Mouse (Mus musculus) mouse embryonic stem cell (cell line): ENCODE measurements at regions not wholly inside any gene's neighbourhood (a gene's known extent, or its start where the extent isn't known, plus 50 kb on each side); places are given as distances from the start of the nearest gene placed in this dataset.
"Not testable (repeated sequence)": the region's sequence is repeated elsewhere in the genome, so short reads cannot be mapped to it uniquely, and the experiment has no call there.

ENCODE experiments used
- in situ Hi-C, 2 experiments: fragments of 300-500 bp; cut with MboI; formaldehyde crosslinking; loops; 1 replicate in 1 of 2; 3 replicates in 1 of 2; pipeline ENCODE4 v1.14.3; 2019 to 2020; ENCODE audit warnings: low sequenced_read_pairs in 2 of 2, low pct_unique_long_range_greater_than_20kb in 1 of 2, mixed read lengths in 1 of 2; ENCODE audit not compliant: unreplicated experiment in 1 of 2

DNA sequence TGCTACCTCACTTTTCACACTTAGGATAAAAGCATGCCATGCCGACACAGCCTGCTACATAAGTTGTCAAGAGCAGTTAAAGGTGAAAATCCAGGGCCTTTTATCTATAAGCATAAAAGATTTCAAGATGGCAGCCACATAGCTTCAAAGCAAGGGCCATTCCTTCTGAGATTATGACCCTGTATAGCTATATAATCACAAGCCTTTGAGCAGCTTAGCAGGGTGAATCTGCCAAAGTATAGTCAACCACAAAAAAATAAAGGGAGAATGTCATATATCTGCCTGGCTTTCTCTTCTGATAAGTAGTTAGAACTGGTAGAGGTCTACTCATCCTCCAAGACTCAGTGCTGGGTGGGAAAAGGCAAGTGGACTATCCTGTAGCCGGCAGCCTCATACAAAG lies 440.4 kb upstream of the Sphkap start:
- in situ Hi-C loops, result no loop called here

DNA sequence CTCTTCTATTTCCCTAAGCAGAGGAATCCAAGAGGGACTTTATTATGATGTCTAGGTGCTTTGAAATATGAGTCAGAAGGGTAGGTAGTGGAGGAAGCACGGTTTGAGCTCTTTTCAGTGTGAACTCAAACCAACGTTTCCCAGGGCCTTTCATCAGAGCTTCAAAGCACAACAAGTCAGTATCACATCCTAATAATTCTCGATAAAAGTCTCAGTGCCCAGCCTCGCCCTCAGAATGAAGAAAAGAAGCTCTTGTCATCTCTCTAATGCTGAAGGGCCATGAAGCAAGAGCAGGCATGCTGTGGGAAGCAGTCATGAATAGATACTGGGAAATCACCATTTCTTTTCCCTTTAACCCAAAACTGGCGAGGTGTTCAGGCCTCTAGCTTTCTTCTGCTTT lies 440.0 kb upstream of the Sphkap start:
- in situ Hi-C loops, result no loop called here

DNA sequence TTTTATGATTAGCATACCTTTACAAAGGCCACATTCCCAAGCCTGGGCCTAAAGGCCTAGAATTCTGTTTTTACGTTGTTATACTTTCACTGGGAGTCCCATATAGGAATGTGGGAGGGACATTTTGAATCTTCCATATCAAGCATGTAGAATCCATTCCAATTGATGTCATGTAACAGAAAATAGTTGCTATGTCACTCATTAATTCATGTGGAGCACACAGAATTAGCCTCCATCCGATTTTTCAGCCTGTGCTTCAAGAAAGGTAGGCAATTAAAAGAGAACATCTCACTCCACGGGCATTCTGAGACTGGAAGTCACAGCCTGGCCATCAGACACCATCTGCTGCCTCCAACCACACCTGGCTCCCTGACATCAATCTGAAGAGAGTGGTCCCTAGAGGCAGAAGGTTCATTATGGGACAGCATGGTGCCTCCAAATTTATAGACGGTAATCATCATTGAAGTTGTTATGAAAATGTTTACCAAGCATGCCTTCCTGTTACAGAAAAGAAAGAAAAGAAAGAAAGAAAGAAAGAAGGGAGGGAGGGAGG lies 436.9 kb upstream of the Sphkap start:
- in situ Hi-C loops, result no loop called here

DNA sequence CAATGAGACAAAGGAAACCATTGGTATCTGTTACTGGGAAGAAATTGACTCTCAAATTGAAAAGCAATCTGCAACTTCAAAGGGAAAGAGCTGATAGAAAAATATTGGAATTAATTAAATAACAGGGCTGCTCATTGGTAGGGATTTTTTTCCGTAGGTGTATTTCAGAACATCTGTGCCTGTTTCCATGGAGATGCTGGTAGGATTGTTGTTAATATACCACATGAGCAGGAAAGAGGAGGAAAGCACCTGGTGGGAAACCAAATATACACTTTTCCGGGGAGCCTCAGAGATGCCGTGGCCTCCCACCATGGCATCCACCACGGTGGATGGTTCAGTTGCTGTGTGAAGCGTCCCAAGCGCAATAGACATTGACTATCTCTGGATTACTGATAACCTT lies 428.0 kb upstream of the Sphkap start:
- in situ Hi-C loops, result no loop called here

DNA sequence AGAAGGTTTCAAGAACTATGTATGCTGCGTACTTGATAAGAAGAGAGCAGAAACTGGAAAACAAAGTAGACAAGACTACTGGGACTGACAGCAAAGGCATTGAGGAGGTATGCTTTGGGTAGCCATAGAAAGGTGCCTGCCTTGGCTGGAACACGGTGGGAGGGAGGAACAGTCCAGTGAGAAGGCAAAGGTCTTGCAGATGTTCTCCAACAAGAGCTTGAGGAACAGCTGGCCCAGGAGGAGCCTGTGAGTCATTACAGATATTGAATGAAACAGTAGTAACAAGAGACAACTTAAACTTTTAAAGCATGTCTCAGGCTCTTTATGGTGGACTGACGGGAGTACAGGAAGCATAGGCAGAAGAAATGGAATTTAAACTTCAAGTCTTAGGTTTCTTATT lies 424.9 kb upstream of the Sphkap start:
- in situ Hi-C loops, result no loop called here

DNA sequence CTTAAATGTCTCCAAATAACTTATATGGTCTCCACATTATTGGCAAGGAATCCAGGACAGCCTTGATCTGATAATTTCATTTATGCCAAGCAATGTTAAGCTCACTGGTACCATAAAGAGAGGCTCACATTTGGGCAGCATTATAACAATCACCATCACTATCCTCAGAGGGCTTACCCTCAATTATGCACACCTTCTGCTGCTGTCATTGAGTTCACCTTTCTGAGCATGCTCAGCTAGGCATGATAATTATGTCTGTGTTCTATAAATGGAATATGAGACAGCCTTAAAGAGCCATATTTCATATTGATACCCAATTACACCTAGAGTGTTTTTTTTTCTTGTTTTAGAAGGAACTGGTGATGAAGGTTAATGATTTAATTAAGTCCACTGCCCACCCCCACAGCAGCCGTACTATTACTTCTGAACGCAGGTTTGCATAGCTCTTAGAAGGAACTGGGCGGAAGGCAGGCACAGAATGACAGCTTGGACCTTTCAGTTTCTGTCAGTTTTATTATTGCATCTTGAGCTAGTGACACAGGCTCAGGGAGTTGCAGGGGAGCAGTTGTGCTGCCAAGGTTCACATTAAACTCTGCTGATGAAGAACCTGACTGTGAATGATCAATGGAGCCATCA lies 424.0 kb upstream of the Sphkap start:
- in situ Hi-C loops, result no loop called here

DNA sequence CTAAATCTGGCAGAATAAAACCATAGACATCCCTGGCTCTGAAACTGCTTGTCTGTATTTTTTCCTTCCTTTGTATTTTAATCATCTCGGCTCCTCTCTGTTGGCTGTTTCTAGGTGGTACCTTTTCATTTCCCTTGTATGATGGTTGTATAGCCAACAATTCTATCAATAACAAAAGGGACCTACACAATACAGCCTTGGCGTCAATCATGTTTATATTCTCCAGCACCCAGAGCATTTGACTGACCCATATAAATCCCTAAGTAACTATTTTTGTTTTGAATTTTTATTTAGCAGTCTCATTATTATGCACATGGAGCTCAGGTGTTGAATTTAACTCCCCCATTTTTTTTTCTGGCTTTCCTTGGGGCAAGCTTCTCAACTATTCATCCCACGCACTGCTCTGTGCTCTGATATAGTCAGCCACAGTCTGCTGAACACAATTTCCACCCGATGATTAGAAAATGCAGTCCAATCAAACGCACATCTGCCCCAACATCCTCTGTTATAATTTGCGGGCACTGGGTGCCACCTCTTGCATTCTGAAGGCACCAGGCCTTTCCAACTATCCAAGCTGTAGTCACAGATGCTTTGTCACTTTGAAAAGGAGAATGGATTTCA lies 422.1 kb upstream of the Sphkap start:
- in situ Hi-C loops, result no loop called here

DNA sequence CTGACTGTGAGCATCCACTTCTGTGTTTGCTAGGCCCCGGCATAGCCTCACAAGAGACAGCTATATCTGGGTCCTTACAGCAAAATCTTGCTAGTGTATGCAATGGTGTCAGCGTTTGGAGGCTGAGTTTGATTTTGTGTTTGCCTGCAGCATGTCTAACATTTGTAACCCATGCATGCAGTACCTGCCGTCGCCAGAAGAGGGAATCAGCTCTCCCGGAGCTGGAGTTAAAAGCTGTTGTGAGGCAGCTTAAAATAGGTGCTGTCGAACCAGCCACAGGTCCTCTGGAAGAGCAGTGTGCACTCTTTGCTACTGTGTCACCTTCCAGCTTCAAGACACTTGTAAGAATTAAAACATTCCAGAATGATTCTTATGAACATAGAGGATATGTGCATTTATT lies 403.2 kb upstream of the Sphkap start:
- in situ Hi-C loops, result not testable (repeated sequence)

DNA sequence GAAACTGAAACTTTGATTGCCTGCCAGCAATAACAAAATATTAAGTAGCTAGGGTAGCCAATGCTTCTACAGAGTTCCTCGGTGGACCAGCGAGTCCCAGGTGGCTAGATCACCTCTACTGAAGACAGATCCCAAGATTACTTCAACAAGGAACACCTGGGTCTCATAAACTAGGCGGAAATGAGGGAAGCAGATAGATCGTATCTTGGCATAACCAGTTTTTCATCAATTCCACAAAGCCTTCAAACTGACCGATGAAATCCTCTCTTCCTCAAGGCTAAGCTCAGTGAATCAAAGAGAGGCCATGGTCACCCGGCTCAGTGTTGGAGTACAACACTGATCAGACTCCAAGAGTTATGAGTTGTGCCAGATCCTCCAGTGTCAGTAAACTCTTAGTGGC lies 400.4 kb upstream of the Sphkap start:
- in situ Hi-C loops, result loop anchor here in 1 of 2 experiments (10.0 kb wide), 1 partner anchor 136 kb away; no protein-coding TSS in a partner anchor

DNA sequence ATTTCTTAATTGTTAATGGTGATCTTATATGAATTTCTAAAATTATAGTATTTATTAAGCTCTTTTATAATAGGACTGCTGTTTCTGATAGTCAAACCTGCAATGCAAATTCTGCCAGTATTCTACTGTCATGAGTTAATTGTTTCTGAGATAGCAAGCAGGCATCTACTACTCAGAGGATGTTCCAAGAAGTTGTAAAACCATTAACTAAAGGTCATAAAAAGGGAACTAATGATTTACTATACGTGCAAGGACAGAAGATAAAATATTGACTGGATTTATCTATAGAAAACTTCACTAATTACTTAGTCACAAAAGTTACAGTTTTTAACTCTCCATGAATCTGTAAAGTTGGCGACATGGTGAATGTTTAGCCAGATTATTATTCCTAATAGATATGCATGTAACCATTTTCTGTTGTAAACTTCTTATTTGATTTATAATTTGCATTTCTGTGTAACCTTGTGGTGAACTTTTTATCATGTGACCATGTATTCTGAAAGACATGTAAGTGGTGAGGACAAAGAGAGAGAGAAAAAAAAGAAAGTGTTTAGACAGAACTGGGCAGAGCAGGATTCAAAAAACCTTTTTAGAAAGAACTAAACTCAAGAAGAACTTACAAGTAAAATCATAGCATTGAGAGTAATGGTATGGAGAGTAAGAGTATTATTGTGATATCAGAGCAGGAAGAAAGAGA lies 395.5 kb upstream of the Sphkap start:
- in situ Hi-C loops, result loop anchor here in 1 of 2 experiments (10.0 kb wide), 1 partner anchor 141 kb away; no protein-coding TSS in a partner anchor

DNA sequence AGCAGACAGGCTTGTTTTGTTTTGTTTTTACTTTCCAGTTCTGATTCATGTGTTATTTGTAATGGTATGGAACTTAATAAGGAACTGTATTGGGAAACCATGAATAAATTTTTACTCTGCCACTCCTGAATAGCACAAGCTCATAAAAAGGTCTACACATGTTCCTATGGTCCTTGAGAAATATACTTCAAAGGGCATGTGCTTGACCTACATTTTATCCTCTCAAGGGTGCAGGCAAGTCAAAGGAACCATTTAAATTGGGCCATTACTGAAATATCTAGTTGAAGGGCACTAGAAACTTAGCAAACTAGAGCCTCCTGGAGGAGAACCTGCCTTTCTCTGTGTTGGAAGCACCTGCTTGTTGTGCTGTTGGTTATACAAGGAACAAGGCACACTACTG lies 393.8 kb upstream of the Sphkap start:
- in situ Hi-C loops, result loop anchor here in 1 of 2 experiments (10.0 kb wide), 1 partner anchor 143 kb away; no protein-coding TSS in a partner anchor

DNA sequence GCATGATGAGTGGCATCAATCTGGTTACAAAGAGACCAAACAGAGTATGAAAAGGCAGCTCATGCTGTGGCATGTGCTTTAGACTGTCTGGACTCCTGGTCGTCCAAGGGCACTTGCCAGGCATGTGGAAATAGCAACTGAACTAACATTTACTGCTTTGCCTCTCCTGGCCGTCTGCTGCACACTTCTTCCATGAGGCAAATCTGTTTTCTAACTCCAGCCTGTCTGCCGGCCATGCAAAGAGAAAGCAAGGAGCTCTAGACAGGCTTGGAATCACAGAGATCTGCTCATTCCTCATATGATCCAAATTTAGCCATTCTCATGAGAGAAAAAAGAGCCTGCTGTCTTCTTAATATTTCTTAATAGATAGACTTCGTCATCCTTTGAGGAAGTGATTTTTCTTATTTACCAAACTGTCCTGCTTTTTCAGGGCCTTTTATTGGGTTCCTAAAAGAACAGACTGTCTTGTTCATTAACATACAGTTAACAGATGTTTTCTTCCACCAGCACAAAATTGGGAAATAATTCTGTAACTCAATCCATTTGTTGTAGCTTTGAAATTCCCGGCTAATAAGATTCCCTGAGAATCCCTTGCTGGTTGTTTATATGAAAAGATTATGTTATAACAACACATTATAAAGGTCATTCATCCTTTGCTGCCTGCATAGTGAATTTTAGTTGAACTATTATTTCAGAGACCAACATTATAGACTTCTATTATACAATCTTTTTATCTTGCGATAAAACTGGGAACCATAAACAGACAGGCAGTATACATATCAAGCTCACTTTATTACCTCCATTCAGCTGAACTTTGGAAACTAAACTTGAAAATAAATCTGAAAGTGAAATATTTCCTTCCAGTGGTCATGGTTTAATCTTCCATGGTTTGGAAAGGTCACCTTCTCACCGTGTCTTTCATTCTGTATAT lies 389.2 kb upstream of the Sphkap start:
- in situ Hi-C loops, result no loop called here

DNA sequence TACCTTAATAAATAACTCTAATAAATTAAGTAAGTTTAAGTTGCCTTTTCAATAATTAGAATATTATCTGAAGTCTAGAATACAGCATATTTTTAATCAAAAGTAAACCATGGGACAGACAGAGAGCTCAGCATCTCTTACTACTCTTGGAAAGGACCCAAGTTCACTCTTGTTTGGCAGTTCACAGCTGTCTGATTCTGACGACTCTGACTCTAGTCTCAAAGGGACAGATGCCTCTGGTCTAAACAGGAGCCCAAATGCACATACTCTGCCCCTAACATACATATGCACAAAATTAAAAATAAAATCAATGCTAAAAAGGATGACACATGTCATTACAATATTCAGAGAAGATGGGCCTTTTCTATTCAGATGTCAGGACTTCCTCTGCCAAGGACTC lies 369.2 kb upstream of the Sphkap start:
- in situ Hi-C loops, result no loop called here

DNA sequence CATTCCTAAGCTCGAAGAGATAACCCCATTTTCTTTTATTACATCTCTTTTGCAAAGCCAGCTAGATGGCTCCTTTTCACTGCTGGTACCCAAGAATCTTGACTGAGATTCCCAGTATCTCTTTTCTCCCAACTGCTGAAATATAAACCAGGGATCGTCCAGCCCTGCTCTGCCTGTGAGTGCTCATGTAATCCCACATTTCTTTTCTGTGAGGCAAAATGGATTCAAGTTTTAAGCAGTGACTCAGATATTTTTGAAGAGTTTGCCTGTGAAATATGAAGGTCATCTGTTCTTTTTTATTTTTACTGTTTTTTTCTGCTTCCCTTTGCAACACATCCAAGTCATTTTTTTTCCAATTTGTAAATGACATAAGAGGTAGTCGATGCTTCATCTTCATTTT lies 363.2 kb upstream of the Sphkap start:
- in situ Hi-C loops, result no loop called here

DNA sequence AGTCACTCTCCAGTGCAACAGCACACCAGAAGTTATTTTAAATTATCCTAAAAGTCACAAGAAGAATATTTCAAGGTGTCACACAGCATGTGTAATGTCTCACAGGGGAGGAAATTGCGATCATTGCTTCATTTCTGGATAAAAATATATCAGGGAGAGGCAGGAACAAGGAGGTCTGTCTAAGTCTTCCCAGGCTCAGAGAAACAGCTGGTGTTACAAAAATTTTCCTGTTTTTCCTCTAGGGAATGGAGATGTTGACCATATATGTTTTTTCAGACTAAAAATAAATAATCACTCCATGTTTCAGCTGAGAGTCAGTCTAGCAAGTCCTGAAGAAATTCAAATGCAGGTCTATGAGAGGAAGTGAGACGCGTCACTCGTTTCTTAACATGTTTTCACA lies 353.5 kb upstream of the Sphkap start:
- in situ Hi-C loops, result no loop called here

DNA sequence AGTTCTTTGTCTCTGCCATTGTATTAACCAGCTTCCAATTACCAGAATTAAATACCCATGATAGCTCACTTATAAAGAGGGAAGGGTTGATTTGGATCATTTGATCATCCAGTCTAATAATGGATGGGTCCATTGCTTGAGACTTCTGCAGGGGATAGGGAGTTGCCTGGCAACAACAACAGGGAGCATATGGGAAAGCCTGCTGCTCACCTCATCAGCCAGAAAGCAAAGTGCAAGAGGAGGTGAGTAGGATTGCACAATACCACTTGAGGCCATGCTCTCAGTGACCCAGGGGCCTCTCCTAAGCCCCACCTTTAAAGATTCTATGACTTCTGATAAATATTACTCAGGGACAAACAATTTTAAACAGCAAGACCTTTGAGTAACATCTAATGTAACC lies 348.9 kb upstream of the Sphkap start:
- in situ Hi-C loops, result no loop called here

DNA sequence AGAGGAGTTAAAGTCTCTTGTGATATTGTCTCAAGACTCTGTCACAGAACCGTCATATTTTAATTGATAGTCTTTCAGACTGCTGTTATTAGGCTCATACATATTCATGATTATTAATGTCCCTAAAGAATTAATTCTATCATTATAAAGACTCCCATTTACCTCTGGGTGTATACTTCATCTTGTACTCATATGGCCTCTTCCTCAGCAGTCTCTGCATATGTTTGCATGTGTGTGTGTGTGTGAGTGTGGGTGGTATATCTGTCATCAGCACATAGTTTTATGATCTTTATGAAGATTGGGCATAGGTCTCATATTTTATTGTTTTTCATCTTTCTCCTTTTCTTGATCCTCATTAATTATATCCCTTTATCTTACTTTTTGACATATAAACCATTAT lies 347.3 kb upstream of the Sphkap start:
- in situ Hi-C loops, result no loop called here

DNA sequence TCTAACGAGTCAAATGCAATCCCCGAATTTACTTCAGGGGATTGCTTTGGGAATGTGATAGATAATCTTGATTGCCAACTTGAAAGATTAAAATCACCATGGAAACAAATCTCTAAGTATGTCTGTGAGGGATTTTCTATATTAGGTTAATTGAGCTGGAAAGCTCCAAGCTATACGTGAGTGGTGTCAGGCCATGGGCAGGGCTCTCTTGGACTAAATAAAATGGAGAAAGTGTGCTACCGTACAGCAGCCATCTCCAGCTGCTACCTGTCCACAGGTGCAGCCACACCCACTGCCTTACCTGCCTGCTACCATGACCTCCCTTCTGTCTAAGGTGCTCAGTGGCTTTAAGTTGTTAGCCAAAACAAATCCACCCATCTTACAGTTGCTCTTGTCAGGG lies 345.0 kb upstream of the Sphkap start:
- in situ Hi-C loops, result no loop called here
